11 mouse cellular contexts compared by ENCODE assay signal in the genomic region with DNA sequence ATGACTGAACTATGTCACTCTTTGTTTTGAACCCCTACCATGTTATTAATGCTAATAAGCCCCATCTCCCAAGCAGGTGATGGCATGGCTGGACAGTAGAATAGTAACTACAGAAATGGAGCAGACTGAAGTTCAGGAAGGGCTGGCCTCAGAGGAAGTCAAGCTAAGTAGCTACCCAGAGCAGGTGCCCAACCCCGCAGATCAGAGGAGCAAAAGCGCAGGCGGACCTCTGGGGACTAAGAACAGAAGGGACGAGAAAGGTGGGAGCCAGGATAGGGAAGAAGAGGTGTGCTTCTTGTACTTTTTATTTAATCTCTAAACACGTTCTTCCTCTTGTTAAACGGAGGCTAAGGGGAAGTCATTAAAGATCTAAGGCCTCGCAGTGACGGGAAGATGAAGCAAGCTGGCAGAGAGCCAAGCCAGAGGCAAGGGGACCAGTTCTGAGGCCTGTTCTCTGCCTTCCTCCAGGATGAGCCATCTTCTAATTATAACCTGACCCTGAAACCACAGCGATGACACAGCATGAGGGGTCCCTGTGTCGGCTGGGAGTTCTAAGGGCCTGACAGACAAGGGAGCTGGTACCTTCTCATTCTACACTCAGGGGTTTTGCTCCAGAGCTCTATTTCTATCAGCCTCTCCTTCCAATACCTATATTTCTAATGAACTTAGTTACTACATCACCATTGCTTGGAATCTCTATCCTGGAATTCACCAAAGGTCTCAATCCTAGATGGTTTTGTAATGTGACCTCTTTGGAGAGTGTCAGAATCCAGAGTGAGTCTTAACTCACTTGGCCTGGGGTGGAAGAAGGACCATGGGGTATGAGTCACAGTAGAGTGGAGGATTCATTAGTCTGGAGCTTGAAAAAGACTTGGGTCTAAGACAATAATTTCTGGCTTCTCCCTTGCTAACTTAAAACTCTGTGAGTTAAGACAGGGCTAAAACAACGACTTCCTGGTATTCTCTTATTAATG.
DNase-seq lines count a peak whose midpoint lies in the region; ATAC-seq lines count a peak whose summit lies in the region.
"Had no signal": no experiment of that assay in that cellular context is flagged by ENCODE, and none has a peak within 500 bp of the region (broad histone marks: within the 10 kb centered on the region; RNA-seq: fewer than 3 reads in every experiment).

No protein-coding gene starts in this region.

- no peak overlapping the region for H3K4me3 ChIP-seq in heart, embryonic 16.5 days (ENCODE audit: low read length)
- no peak overlapping the region for H3K4me3 ChIP-seq in liver, embryonic 15.5 days (replicated peaks)
- H3K4me3 ChIP-seq: stomach, embryonic 15.5 days had no signal

- no peak for DNase-seq in heart, adult 11 months
- peak; percentile 97 for DNase-seq in 416B (ENCODE audit: low read depth)
- peak; percentile 40 for DNase-seq in adrenal gland, postnatal 25 days
- no peak for DNase-seq in right cerebral cortex, postnatal 4 days
- no peak for DNase-seq in cerebellum, postnatal 36 days
- DNase-seq: left cerebral cortex, postnatal 4 days had no signal

- no peaks in the 10 kb centered on the region for H3K36me3 ChIP-seq in heart, embryonic 16.5 days (ENCODE audit: control insufficient read depth, insufficient read depth)
- no peaks in the 10 kb centered on the region for H3K36me3 ChIP-seq in liver, embryonic 15.5 days (replicated peaks)
- H3K36me3 ChIP-seq: stomach, embryonic 15.5 days had no signal

- H3K9ac ChIP-seq in heart, embryonic 16.5 days (ENCODE audit: low read length): no peak overlapping the region
- no peak overlapping the region for H3K9ac ChIP-seq in liver, embryonic 15.5 days
- H3K9ac ChIP-seq: stomach, embryonic 15.5 days had no signal

- no peak overlapping the region for H3K4me2 ChIP-seq in heart, embryonic 16.5 days (ENCODE audit: low read depth, low read length)
- H3K4me2 ChIP-seq in liver, embryonic 15.5 days: no peak overlapping the region
- H3K4me2 ChIP-seq: stomach, embryonic 15.5 days had no signal

- 36% methylated on average over 11 of the region's 11 CpGs for WGBS in heart, embryonic 16.5 days
- 25% methylated on average over 11 of the region's 11 CpGs for WGBS in liver, embryonic 15.5 days (ENCODE audit: insufficient replicate concordance)

- H3K9me3 ChIP-seq in heart, embryonic 16.5 days (replicated peaks; ENCODE audit: control insufficient read depth, low read length): no peaks in the 10 kb centered on the region
- H3K9me3 ChIP-seq in liver, embryonic 15.5 days (replicated peaks): no peaks in the 10 kb centered on the region
- H3K9me3 ChIP-seq: stomach, embryonic 15.5 days had no signal

- H3K27ac ChIP-seq in heart, embryonic 16.5 days (ENCODE audit: low read length): no peak overlapping the region
- H3K27ac ChIP-seq in liver, embryonic 15.5 days (replicated peaks): no peak overlapping the region
- H3K27ac ChIP-seq: stomach, embryonic 15.5 days had no signal

- ATAC-seq in heart, embryonic 16.5 days (replicated peaks; ENCODE audit: extremely low read depth, insufficient read depth, low FRiP score): peak; percentile 63; the same call in 1 of the 2 replicates
- peak; percentile 25; the same call in 1 of the 2 replicates for ATAC-seq in liver, embryonic 15.5 days (ENCODE audit: insufficient read depth)
- no peak for ATAC-seq in cerebellum, adult (ENCODE audit: insufficient number of reproducible peaks, low FRiP score, low TSS enrichment)
- ATAC-seq: intestine, postnatal 0 days had no signal

- no peaks in the 10 kb centered on the region for H3K27me3 ChIP-seq in heart, embryonic 16.5 days (ENCODE audit: control insufficient read depth, insufficient read depth, low read length)
- no peaks in the 10 kb centered on the region for H3K27me3 ChIP-seq in liver, embryonic 15.5 days
- H3K27me3 ChIP-seq: stomach, embryonic 15.5 days had no signal

- peaks cover 10% of the 10 kb centered on the region for H3K4me1 ChIP-seq in heart, embryonic 16.5 days (ENCODE audit: control insufficient read depth, insufficient read depth, low read length)
- H3K4me1 ChIP-seq in liver, embryonic 15.5 days (replicated peaks): no peaks in the 10 kb centered on the region
- H3K4me1 ChIP-seq: stomach, embryonic 15.5 days had no signal

Comparison
In these comparisons a context has a peak if more than half of its experiments do, and no peak if none do; other contexts are left out.
1. DNase-seq: peak in 416B (single experiment) and adrenal gland, postnatal 25 days (single experiment); none in heart, adult 11 months (single experiment), right cerebral cortex, postnatal 4 days (single experiment) and cerebellum, postnatal 36 days (0 of 2).